Mouse (Mus musculus) kidney, adult 2 months (tissue): ENCODE data around the gene Osbpl2. TPM values are rescaled to one million over a fixed set of nuclear protein-coding genes. Genes with fewer than 3 reads are reported as not detected.

ENCODE experiments used
- DNase-seq: peaks from one replicate; pipeline ENCODE4 v3.0.0; 2021
- H3K27ac ChIP-seq: fragments of 200-500 bp; 2 replicates; pipeline ENCODE4 v1.5.1; 2012; ENCODE audit warnings: low read depth, low read length, control low read depth, inconsistent platforms; ENCODE audit not compliant: insufficient read depth
- H3K27me3 ChIP-seq: fragments of 200-500 bp; replicated peaks from 2 replicates; pipeline ENCODE4 v1.6.1; 2012; ENCODE audit warnings: mild to moderate bottlenecking, moderate library complexity, low read length, inconsistent platforms; ENCODE audit not compliant: control insufficient read depth, insufficient read depth
- H3K36me3 ChIP-seq: fragments of 200-500 bp; 2 replicates; pipeline ENCODE4 v1.6.1; 2012; ENCODE audit warnings: mild to moderate bottlenecking, moderate library complexity, low read length, inconsistent platforms; ENCODE audit not compliant: control insufficient read depth, insufficient read depth
- H3K4me1 ChIP-seq: fragments of 200-500 bp; 2 replicates; pipeline ENCODE4 v1.6.1; 2011; ENCODE audit warnings: low read length; ENCODE audit not compliant: control insufficient read depth, insufficient read depth
- H3K4me3 ChIP-seq: fragments of 200-500 bp; 2 replicates; pipeline ENCODE4 v1.5.1; 2011; ENCODE audit warnings: mild to moderate bottlenecking, low read depth, low read length, control low read depth; ENCODE audit not compliant: insufficient read depth
- CTCF ChIP-seq: fragments of 200-500 bp; conservative IDR thresholded peaks from 2 replicates; pipeline ENCODE4 v1.5.1; 2011; ENCODE audit warnings: low read depth, mild to moderate bottlenecking, control low read depth, low read length, moderate library complexity, mixed read lengths; ENCODE audit not compliant: insufficient read depth, insufficient read length
- POLR2A ChIP-seq: fragments of 200-500 bp; IDR thresholded peaks from one replicate; pipeline ENCODE4 v1.6.1; 2011; ENCODE audit warnings: low read depth, low read length, control low read depth
- WGBS: fragments of 180-500 bp; shearing (Covaris S2); methylation state at CpG from one replicate; pipeline ENCODE4 v1.1.7; 2018; 5-methylcytosine and 5-hydroxymethylcytosine counted together
- polyA plus RNA-seq: library from polyadenylated mRNA; depleted of rRNA; stranded (reverse); fragments of >200 nt; gene quantifications from 2 replicates; pipeline ENCODE4 v1.2.3, GENCODE M21; 2012

Osbpl2 gene
- polyA plus RNA-seq, 1 experiment = 30.3 TPM

DNA sequence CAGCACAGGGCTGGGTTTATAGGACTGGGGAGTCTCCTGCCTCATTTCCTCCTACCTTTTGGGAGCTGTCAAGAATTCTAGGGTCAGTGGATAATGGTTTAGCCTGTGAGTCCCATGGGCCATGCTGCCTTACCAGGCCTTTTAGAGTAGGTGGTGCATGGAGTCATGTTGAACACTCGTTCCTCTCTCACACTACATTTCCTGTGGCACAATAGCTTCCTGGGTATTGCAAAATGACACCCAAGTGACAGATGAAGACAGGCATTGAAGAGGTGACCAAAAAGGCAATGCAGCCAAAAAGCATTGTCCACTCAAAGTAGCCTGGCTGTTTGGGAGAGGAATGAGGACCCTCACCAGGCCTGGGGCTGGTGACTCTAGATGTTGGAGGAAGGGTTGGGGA is 8.6 kb downstream of the Osbpl2 start:
- 56% methylated on average over 1 of the region's 1 CpGs for WGBS
- DNase-seq = no peak
- H3K27me3 ChIP-seq = no peaks in the 10 kb centered on the region
- no peak overlapping the region for H3K27ac ChIP-seq
- H3K36me3 ChIP-seq = no peaks in the 10 kb centered on the region
- H3K4me3 ChIP-seq = no peak overlapping the region
- TF ChIP-seq POLR2A = no peak
- TF ChIP-seq CTCF = no peak
- H3K4me1 ChIP-seq = peaks cover 18% of the 10 kb centered on the region; the same call in 1 of the 2 replicates

DNA sequence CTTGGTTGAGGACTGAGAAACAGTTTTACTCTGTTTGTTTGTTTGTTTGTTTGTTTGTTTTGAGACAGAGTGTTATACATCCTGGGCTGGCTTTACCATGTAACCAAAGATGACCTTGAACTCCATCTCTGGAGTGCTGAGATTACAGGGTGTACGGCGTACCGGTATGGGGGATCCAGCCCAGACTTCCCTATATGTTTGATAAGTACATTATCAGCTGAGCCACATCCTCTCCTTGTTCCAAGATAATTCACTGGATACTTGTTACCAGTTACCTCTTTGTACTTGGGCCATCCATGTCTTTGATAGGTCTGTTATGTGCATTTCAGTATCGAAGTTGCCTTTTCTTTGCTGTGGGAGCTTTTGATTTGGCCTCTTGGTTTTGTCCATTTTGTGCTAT is 14.1 kb downstream of the Osbpl2 start:
- Histone ChIP-seq H3K4me1 (no peaks in the 10 kb centered on the region), H3K27ac (no peak overlapping the region), H3K36me3 (no peaks in the 10 kb centered on the region), H3K27me3 (no peaks in the 10 kb centered on the region), H3K4me3 (no peak overlapping the region)
- WGBS = 99% methylated on average over 4 of the region's 4 CpGs
- DNase-seq = no peak
- TF ChIP-seq POLR2A = no peak
- TF ChIP-seq CTCF = no peak

DNA sequence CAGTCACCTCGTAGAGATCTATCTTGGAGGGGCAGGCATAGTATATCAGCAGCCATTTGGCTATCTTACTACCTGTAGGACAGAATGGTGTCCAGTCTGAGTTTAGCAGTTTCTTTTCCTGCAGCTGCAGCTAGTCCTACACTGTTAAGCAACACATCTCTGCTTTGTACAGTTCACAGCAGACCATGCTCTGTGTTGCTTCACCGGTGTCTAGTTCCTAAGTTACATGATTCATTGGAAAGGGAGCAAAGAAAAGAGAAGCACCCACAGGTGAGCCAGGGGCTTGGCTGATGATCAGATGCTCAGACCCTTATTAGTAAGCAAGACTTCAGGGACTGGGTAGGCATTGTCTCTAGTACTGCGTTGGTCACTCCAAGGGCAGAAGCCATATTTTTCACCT is 14.8 kb downstream of the Osbpl2 start:
- Histone ChIP-seq H3K27ac (no peak overlapping the region), H3K4me3 (no peak overlapping the region), H3K27me3 (no peaks in the 10 kb centered on the region), H3K36me3 (no peaks in the 10 kb centered on the region), H3K4me1 (no peaks in the 10 kb centered on the region)
- WGBS = 76% methylated on average over 3 of the region's 3 CpGs
- TF ChIP-seq CTCF (no peak), POLR2A (no peak)
- no peak for DNase-seq

GRCm38 (mm10) chr2:180135414-180135813 is 16.3 kb downstream of the Osbpl2 start:
- WGBS = 75% methylated on average over 5 of the region's 5 CpGs
- no peak overlapping the region for H3K4me3 ChIP-seq
- H3K4me1 ChIP-seq = peaks cover 1% of the 10 kb centered on the region; the same call in 1 of the 2 replicates
- no peaks in the 10 kb centered on the region for H3K27me3 ChIP-seq
- no peak for DNase-seq
- H3K27ac ChIP-seq = no peak overlapping the region
- no peaks in the 10 kb centered on the region; the same call in 1 of the 2 replicates for H3K36me3 ChIP-seq
- no peak for TF ChIP-seq CTCF

DNA sequence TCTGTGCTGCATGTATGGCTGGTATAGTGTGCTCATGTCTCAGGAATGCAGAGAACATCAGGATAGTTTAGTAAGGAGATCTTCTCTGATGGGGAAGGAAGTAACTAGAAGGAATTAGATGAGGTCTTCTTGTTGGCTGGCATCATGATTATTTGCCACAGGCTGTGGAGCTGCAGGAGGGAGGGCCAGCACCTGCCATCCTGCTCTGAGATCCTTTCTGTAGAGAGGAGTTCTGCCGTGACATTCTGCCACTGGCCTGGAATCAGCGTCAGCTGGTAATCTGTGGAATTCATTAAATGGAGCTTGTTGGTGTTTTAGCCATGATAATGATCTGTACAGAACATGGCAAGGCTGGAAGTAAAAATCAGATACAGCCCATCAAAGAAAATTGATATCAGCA is 27.0 kb downstream of the Osbpl2 start:
- no peaks in the 10 kb centered on the region; the same call in 1 of the 2 replicates for H3K36me3 ChIP-seq
- no peak for DNase-seq
- no peak overlapping the region for H3K27ac ChIP-seq
- H3K27me3 ChIP-seq = no peaks in the 10 kb centered on the region
- no peak overlapping the region for H3K4me3 ChIP-seq
- 88% methylated on average over 2 of the region's 2 CpGs for WGBS
- no peaks in the 10 kb centered on the region for H3K4me1 ChIP-seq
- TF ChIP-seq CTCF (no peak), POLR2A (no peak)

GRCm38 (mm10) chr2:180147379-180147778 is 28.3 kb downstream of the Osbpl2 start:
- Histone ChIP-seq H3K4me1 (0 out of 2 replicates have a peak, but pooled peaks cover under 1% of the 10 kb centered on the region), H3K36me3 (no peaks in the 10 kb centered on the region; the same call in 1 of the 2 replicates), H3K27me3 (no peaks in the 10 kb centered on the region), H3K4me3 (no peak overlapping the region), H3K27ac (no peak overlapping the region)
- DNase-seq = no peak
- no peak for TF ChIP-seq POLR2A
- no peak for TF ChIP-seq CTCF
- WGBS = 92% methylated on average over 6 of the region's 6 CpGs

- H3K36me3 ChIP-seq = no peaks in the 10 kb centered on the region; the same call in 1 of the 2 replicates
- TF ChIP-seq CTCF (no peak), POLR2A (no peak)
- no peak overlapping the region for H3K27ac ChIP-seq
- DNase-seq = no peak
- peaks cover 3% of the 10 kb centered on the region; the same call in 1 of the 2 replicates for H3K4me1 ChIP-seq
- 72% methylated on average over 9 of the region's 9 CpGs for WGBS
- H3K27me3 ChIP-seq = no peaks in the 10 kb centered on the region
- H3K4me3 ChIP-seq = no peak overlapping the region
These were observed 29.4 kb downstream of the Osbpl2 start for GRCm38 (mm10) chr2:180148551-180148950.
